Mouse (Mus musculus) mesoderm, embryonic 11.5 days (tissue): Measurements from ENCODE around the gene 4930467E23Rik.
"Not testable (repeated sequence)": the region's sequence is repeated elsewhere in the genome, so short reads cannot be mapped to it uniquely, and the experiment has no call there.

Source experiments
- DNase-seq: peaks from one replicate; pipeline ENCODE4 v3.0.0-alpha.2; 2012; ENCODE audit warnings: low read depth, low spot score

The 4930467E23Rik gene

GRCm38 (mm10) chr8:19780658-19781057, 51.3 kb downstream of the 4930467E23Rik start:
- not testable (repeated sequence) for DNase-seq

- DNase-seq = not testable (repeated sequence)
Measured at GRCm38 (mm10) chr8:19781328-19782114, 52.1 kb downstream of the 4930467E23Rik start.

- not testable (repeated sequence) for DNase-seq
Measured at GRCm38 (mm10) chr8:19782736-19783135, 53.4 kb downstream of the 4930467E23Rik start.

- not testable (repeated sequence) for DNase-seq
Measured at GRCm38 (mm10) chr8:19783860-19784259, 54.5 kb downstream of the 4930467E23Rik start.

GRCm38 (mm10) chr8:19784554-19785364, 55.4 kb downstream of the 4930467E23Rik start:
- DNase-seq = peak; percentile 99

GRCm38 (mm10) chr8:19792696-19793095, 63.3 kb downstream of the 4930467E23Rik start:
- not testable (repeated sequence) for DNase-seq
